Mouse (Mus musculus) midbrain, postnatal 0 days (tissue): ENCODE measurements around the gene Mex3a. TPM values are rescaled to one million over a fixed set of nuclear protein-coding genes. Genes with fewer than 3 reads are reported as not detected.
A peak's percentile ranks its signal among the peaks of the same experiment; 100 is the strongest.

Experiments used
- ATAC-seq: fragments of 200-750 bp; cut with Nextera tagmentation; 2 replicates; pipeline ENCODE4 v1.8.0; 2017; ENCODE audit warnings: moderate number of reproducible peaks, mild to moderate bottlenecking, moderate TSS enrichment, moderate library complexity; ENCODE audit not compliant: low FRiP score
- DNase-seq: peaks from one replicate; pipeline ENCODE4 v3.0.0-alpha.2; 2015; ENCODE audit warnings: low spot score
- H3K27ac ChIP-seq: fragments of 300-500 bp; sonication (generic); 2 replicates; pipeline ENCODE4 v1.5.1; 2014; ENCODE audit warnings: low read depth, mild to moderate bottlenecking, low read length, mixed read lengths
- H3K27me3 ChIP-seq: fragments of 300-500 bp; sonication (generic); 2 replicates; pipeline ENCODE4 v1.6.1; 2014; ENCODE audit warnings: low read length, control low read depth, mixed read lengths; ENCODE audit not compliant: insufficient read depth
- H3K36me3 ChIP-seq: fragments of 300-500 bp; sonication (generic); 2 replicates; pipeline ENCODE4 v1.6.1; 2014; ENCODE audit warnings: low read length, control low read depth, mixed read lengths; ENCODE audit not compliant: insufficient read depth
- H3K4me1 ChIP-seq: fragments of 300-500 bp; sonication (generic); 2 replicates; pipeline ENCODE4 v1.6.1; 2014; ENCODE audit warnings: mild to moderate bottlenecking, control low read depth, antibody characterized with exemption, low read length, mixed read lengths; ENCODE audit not compliant: insufficient read depth
- H3K4me2 ChIP-seq: fragments of 300-500 bp; sonication (generic); 2 replicates; pipeline ENCODE4 v1.6.1; 2014; ENCODE audit warnings: low read depth, mild to moderate bottlenecking, low read length, mixed read lengths; ENCODE audit not compliant: poor library complexity, severe bottlenecking
- H3K4me3 ChIP-seq: fragments of 300-500 bp; sonication (generic); 2 replicates; pipeline ENCODE4 v1.5.1; 2014; ENCODE audit warnings: low read depth, mild to moderate bottlenecking, low read length, moderate library complexity
- H3K9ac ChIP-seq: fragments of 300-500 bp; sonication (generic); replicated peaks from 2 replicates; pipeline ENCODE4 v1.6.1; 2014; ENCODE audit warnings: mild to moderate bottlenecking, low read length, moderate library complexity, mixed read lengths; ENCODE audit not compliant: poor library complexity, severe bottlenecking
- H3K9me3 ChIP-seq: fragments of 300-500 bp; sonication (generic); 2 replicates; pipeline ENCODE4 v1.6.1; 2016; ENCODE audit warnings: low read length, control low read depth
- CTCF ChIP-seq: IDR thresholded peaks from 2 replicates; pipeline ENCODE4 v1.5.1; 2016; ENCODE audit warnings: antibody characterized with exemption, mild to moderate bottlenecking
- WGBS: fragments of 180-500 bp; shearing (Covaris S2); extraction: QIAGEN DNeasy Blood & Tissue Kit; methylation state at CpG from one replicate; pipeline ENCODE4 v1.1.7; 2014; 5-methylcytosine and 5-hydroxymethylcytosine counted together
- polyA plus RNA-seq: library from polyadenylated mRNA; unstranded; fragments of >200 nt; fragmentation: Nextera tagmentation; extraction: Ambion mirVana; gene quantifications from 2 replicates; pipeline ENCODE4 v1.2.1, GENCODE M21; 2015
- total RNA-seq: library from RNA; depleted of rRNA; stranded (reverse); fragments of >200 nt; gene quantifications from 2 replicates; pipeline ENCODE4 v1.2.3, GENCODE M21; 2014

The Mex3a gene
- total and polyA plus RNA-seq, 2 experiments from 2014 or later: 16.1 to 56.9 TPM

DNA sequence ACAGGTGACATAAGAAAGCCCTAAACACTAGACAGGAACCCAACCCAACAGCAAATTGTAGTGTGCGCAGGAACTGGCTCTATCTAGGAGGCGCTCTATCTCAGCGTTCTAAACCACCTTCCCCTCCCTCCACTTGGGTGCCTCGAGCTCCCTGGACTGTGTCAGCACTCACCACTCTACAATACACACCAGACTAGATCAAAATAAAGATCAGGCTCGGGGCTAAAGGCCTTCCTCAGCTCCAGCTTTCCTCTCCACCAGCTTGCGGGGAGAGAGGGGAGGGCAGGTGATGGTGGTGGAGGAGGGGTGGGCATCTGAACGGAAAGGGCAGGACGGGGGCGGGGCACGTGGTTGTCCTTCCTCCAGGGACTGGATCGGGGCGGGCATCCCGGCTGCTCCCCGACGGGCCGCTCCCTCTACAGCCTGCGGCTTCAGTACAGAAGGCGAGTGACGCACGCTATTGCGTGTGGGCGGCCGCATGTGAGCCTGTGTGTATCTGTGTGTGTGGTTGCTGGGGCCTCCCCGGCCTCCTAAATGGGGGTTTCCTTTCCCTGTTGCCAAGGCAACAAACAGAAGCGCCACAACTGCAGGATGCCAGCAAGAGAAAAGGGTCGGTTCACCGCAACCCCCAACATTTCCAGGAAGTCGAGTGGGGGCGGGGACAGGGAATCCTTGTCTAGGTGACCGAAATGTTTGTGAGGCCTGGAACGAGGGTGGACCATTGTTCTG is 22.3 kb upstream of the Mex3a start, which contains the start of gene Lmna:
TSS of gene Lmna (minus strand) at position 265 of the 729 bp plus-strand sequence.
- Histone ChIP-seq H3K27me3 (no peaks in the 10 kb centered on the region), H3K4me3 (peak within 1 kb of the TSS; percentile 39), H3K27ac (peak within 1 kb of the TSS; percentile 84), H3K4me2 (peak within 1 kb of the TSS; percentile 61), H3K4me1 (peaks cover 6% of the 10 kb centered on the region), H3K9ac (peak within 1 kb of the TSS; percentile 59), H3K9me3 (no peaks in the 10 kb centered on the region), H3K36me3 (no peaks in the 10 kb centered on the region)
- TF ChIP-seq CTCF: peak; percentile 69
- ATAC-seq (peak; percentile 94), DNase-seq (peak; percentile 94)
- WGBS: under 1% methylated on average over 31 of the region's 31 CpGs

DNA sequence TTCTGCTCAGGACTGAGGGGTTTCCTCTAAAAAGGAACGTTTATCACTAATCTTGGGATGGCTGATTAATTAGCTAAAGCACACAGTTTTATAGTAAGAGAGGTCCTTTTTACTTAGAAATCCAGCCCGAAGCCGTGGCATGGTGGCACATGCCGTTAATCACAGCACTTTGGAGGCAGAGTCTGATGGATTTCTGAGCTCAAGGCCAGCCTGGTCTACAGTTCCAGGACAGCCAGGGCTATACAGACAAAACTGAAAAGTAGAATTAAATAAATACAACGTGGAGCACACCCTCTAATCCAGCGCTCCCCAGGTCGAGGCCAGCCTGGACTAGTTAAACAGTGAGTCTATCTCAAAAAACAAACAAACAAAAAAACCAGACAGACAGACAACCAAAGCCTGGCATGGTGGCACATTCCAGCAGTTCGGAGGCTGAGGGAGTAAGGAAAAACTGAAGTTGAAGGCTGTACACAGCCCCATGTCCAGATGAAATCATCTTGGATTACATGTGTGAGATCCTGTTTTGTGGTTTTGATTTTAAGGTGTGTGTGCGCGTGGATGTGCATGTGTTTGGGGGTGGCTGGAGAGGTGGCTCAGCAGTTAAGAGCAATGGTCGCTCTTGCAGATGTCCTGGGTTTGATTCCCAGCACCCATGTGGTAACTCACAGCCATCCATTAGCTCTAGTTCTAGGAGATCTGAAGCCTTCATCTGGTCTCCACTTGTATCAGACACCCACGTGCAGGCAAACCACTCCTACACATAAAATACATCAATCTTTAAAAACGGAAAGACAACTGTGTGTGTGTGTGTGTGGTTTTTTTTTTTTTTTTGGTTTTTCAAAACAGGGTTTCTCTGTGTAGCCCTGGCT is 21.5 kb upstream of the Mex3a start:
- 0 out of 2 replicates have a peak overlapping the region, but pooled peaks have one; percentile 59 for H3K9ac ChIP-seq
- H3K9me3 ChIP-seq: no peaks in the 10 kb centered on the region
- peak overlapping the region; percentile 39 for H3K4me3 ChIP-seq
- ATAC-seq (no peak), DNase-seq (no peak)
- no peaks in the 10 kb centered on the region for H3K36me3 ChIP-seq
- no peak for TF ChIP-seq CTCF
- H3K4me1 ChIP-seq: peaks cover 6% of the 10 kb centered on the region
- 52% methylated on average over 13 of the region's 13 CpGs for WGBS
- H3K4me2 ChIP-seq: peak overlapping the region; percentile 61
- peak overlapping the region; percentile 84 for H3K27ac ChIP-seq
- no peaks in the 10 kb centered on the region for H3K27me3 ChIP-seq

DNA sequence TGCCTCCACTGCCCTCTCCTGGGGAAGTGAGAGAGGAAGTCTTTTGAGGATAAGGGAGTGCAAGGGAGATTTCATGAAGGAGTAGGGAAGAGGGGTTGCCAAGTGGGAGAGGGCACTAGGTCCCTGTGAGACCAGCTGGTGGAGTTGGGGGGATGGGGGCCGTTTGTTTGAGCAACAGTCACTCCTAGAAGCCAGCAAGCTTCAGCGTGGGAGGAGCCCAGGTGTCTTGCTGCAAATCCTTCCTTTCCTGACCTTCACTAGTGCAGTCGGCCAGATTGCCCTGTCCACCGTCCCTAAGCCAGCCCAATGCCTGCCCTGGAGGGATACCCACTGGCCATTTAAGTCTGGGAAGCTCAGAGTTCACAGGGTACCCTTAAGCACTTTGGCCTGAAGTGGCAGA is 20.6 kb upstream of the Mex3a start:
- 0 out of 2 replicates have a peak, but pooled peaks have one; percentile 14 for TF ChIP-seq CTCF
- Histone ChIP-seq H3K9ac (no peak overlapping the region), H3K27me3 (no peaks in the 10 kb centered on the region), H3K4me2 (no peak overlapping the region), H3K36me3 (no peaks in the 10 kb centered on the region), H3K27ac (no peak overlapping the region), H3K4me3 (no peak overlapping the region), H3K9me3 (no peaks in the 10 kb centered on the region), H3K4me1 (peaks cover 6% of the 10 kb centered on the region)
- ATAC-seq (no peak), DNase-seq (no peak)
- whole genome bisulfite sequencing: 65% methylated on average over 4 of the region's 4 CpGs

DNA sequence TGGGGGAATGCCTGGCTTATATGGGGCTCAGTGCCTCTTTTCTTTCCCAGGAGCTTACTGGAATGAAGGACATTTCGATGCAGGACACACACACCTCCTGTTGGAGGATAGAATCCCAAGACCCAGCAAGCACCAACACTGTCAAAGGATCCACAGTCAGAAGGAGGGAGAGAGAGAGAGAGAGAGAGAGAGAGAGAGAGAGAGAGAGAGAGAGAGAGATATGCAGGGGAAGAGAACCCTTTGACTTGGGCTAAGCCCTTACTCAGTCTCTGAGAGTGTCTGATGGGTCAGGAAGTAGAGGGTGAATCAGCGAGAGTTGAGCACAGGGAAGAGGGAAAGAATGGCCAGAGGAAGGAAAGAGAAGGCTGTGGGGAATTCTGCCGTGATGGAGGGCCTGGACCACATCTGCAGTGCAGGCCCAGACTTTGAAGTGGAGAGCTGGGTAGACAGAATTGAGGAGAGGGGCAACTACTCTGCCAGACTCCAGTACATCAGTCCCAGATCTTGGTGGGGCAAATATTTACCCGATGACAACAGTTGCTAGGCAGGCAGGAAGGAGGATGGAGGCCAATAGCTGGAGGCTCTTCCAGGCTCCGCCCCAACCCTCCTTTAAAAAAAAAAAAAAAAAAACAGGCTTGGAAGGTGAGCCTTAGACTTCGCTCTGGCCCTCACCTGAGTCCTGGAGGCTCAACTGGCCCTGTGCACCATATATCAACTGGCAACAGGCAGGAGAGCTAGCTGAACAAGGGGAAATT is 19.9 kb upstream of the Mex3a start:
- no peaks in the 10 kb centered on the region for H3K36me3 ChIP-seq
- H3K4me1 ChIP-seq: peaks cover 6% of the 10 kb centered on the region
- no peak overlapping the region for H3K9ac ChIP-seq
- H3K27me3 ChIP-seq: no peaks in the 10 kb centered on the region
- ATAC-seq (no peak), DNase-seq (no peak)
- no peak overlapping the region for H3K4me2 ChIP-seq
- no peak overlapping the region for H3K27ac ChIP-seq
- WGBS: 43% methylated on average over 6 of the region's 6 CpGs
- no peak for TF ChIP-seq CTCF
- no peaks in the 10 kb centered on the region for H3K9me3 ChIP-seq
- H3K4me3 ChIP-seq: no peak overlapping the region

DNA sequence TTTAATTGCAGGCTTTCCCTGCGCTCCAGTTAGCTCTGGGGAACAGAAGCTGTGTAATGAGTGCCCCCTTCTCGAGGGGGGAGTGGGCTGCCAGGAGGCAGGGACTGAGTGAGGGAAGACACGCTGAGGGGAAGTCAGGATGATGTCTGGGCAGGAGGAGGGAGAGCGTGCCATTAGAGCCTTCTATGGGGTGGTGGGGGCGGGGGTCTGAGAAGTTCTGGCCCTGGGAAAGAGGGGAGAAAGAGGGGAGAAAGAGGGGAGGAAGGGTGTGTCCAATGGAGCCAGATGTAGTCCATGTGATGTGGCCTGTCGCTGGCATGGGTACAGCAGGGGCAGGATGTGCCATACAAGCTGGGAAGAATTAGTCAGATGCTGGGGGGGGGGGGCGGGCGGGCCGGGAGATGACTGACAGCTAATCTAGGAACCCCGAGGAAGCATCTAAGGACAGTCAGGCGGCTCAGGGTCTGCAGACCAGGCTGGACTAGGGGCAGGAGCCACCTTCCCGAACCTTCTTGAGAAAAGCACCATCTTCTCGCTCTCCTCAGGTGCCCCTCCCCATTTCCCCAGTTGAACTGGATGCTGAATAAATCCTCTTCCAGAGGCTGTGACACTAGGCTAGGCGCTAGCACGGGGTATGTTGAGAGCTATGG is 19.2 kb upstream of the Mex3a start:
- H3K9ac ChIP-seq: no peak overlapping the region
- H3K27me3 ChIP-seq: no peaks in the 10 kb centered on the region
- H3K27ac ChIP-seq: no peak overlapping the region

More for the DNA sequence above, 19.2 kb upstream of the Mex3a start:
- no peak for DNase-seq
- Histone ChIP-seq H3K4me2 (no peak overlapping the region), H3K36me3 (no peaks in the 10 kb centered on the region), H3K4me3 (no peak overlapping the region), H3K4me1 (peaks cover 6% of the 10 kb centered on the region), H3K9me3 (no peaks in the 10 kb centered on the region)
- ATAC-seq: no peak
- no peak for TF ChIP-seq CTCF
- WGBS: 46% methylated on average over 11 of the region's 15 CpGs
